Mouse (Mus musculus) kidney, embryonic 16.5 days (tissue): ENCODE data around the gene Pdss1. TPM values are rescaled to one million over a fixed set of nuclear protein-coding genes. Genes with fewer than 3 reads are reported as not detected.

Experiments
- polyA plus RNA-seq: library from polyadenylated mRNA; unstranded; fragments of >200 nt; fragmentation: Nextera tagmentation; extraction: Ambion mirVana; gene quantifications from 2 replicates; pipeline ENCODE4 v1.2.1, GENCODE M21; 2015

Gene Pdss1
- polyA plus RNA-seq, 1 experiment from 2014 or later = 26.2 TPM

Other genes starting within 250 kb of the Pdss1 start
- gene Apbb1ip, start 121.4 kb upstream of the Pdss1 start, polyA plus RNA-seq = 1.7 and 1.8 TPM in 2 replicates
- gene Abi1, start 144.7 kb downstream of the Pdss1 start, polyA plus RNA-seq = 51.4 and 52.5 TPM in 2 replicates
- 35.6 and 37.9 TPM in 2 replicates for gene Acbd5, start 172.6 kb downstream of the Pdss1 start, polyA plus RNA-seq